In genomic region chr1:119358096-119358495, GRCm38 (mm10) we compare ENCODE assay signal across 21 mouse cellular contexts.
DNase-seq lines count a peak whose midpoint lies in the region; ATAC-seq and TF ChIP-seq lines count a peak whose summit lies in the region.
"Had no signal": no experiment of that assay in that cellular context is flagged by ENCODE, and none has a peak within 500 bp of the region (broad histone marks: within the 10 kb centered on the region; RNA-seq: fewer than 3 reads in every experiment).

No protein-coding gene starts in this region.

- intact Hi-C loops in heart, postnatal 10 days (cut with DNase I): no loop called here

- H3K9me3 ChIP-seq in heart, embryonic 10.5 days: 0 out of 2 replicates have a peak, but pooled peaks cover 6% of the 10 kb centered on the region
- peaks cover 11% of the 10 kb centered on the region for H3K9me3 ChIP-seq in heart, embryonic 12.5 days (replicated peaks)
- no peaks in the 10 kb centered on the region for H3K9me3 ChIP-seq in midbrain, embryonic 11.5 days (ENCODE audit: control insufficient read depth, low read length)
- H3K9me3 ChIP-seq in midbrain, postnatal 0 days (ENCODE audit: low read length): peaks cover 5% of the 10 kb centered on the region; the same call in 1 of the 2 replicates

- no peak overlapping the region for H3K4me2 ChIP-seq in heart, embryonic 12.5 days
- no peak overlapping the region for H3K4me2 ChIP-seq in midbrain, embryonic 11.5 days
- no peak overlapping the region for H3K4me2 ChIP-seq in midbrain, postnatal 0 days (ENCODE audit: low read depth, low read length, poor library complexity, severe bottlenecking)

- WGBS in heart, embryonic 10.5 days: 71% methylated on average over 1 of the region's 1 CpGs
- 81% methylated on average over 1 of the region's 1 CpGs for WGBS in heart, embryonic 12.5 days
- 80% methylated on average over 1 of the region's 1 CpGs for WGBS in midbrain, embryonic 11.5 days
- WGBS in midbrain, postnatal 0 days: 79% methylated on average over 1 of the region's 1 CpGs

- TF ChIP-seq CTCF in midbrain, postnatal 0 days (IDR thresholded peaks at IDR 0.05): no peak

- no peaks in the 10 kb centered on the region for H3K4me1 ChIP-seq in heart, embryonic 10.5 days
- no peaks in the 10 kb centered on the region for H3K4me1 ChIP-seq in heart, embryonic 12.5 days (replicated peaks)
- no peaks in the 10 kb centered on the region for H3K4me1 ChIP-seq in midbrain, embryonic 11.5 days (ENCODE audit: control insufficient read depth, insufficient read depth, low read length)
- H3K4me1 ChIP-seq in midbrain, postnatal 0 days (ENCODE audit: insufficient read depth, low read length): no peaks in the 10 kb centered on the region

- no peak overlapping the region for H3K9ac ChIP-seq in heart, embryonic 12.5 days
- no peak overlapping the region for H3K9ac ChIP-seq in midbrain, embryonic 11.5 days (ENCODE audit: low read length)
- no peak overlapping the region for H3K9ac ChIP-seq in midbrain, postnatal 0 days (replicated peaks; ENCODE audit: low read length, poor library complexity, severe bottlenecking)

- no peak overlapping the region for H3K4me3 ChIP-seq in heart, embryonic 10.5 days
- H3K4me3 ChIP-seq in heart, embryonic 12.5 days: no peak overlapping the region
- H3K4me3 ChIP-seq in midbrain, embryonic 11.5 days (ENCODE audit: low read depth, low read length): no peak overlapping the region
- no peak overlapping the region for H3K4me3 ChIP-seq in midbrain, postnatal 0 days (ENCODE audit: low read depth, low read length)

- peak; percentile 69 for DNase-seq in heart, adult 11 months
- DNase-seq in heart, postnatal 10 days: no peak
- peak; percentile 33 for DNase-seq in heart, embryonic 10.5 days (ENCODE audit: low spot score)
- peak; percentile 54 for DNase-seq in midbrain, embryonic 11.5 days (ENCODE audit: low spot score, missing footprints)
- DNase-seq in midbrain, postnatal 0 days (ENCODE audit: low spot score): no peak
- DNase-seq: adrenal gland, adult 2 months; adrenal gland, adult 8-10 months; adrenal gland, postnatal 10 days; adrenal gland, postnatal 14 days; adrenal gland, postnatal 25 days; adrenal gland, postnatal 36 days; B cell, adult 2 months; cerebellum, adult 11 months; cerebellum, adult 11-12 months; cerebellum, adult 18-20 months had no signal

- no peak for ATAC-seq in heart, embryonic 12.5 days (ENCODE audit: insufficient number of reproducible peaks, low FRiP score)
- ATAC-seq in midbrain, embryonic 11.5 days (ENCODE audit: low FRiP score): no peak
- no peak for ATAC-seq in midbrain, postnatal 0 days (ENCODE audit: low FRiP score)
- ATAC-seq: activated CD4-positive, CD25-positive, alpha-beta regulatory T cell, adult 4 months; CD4-positive, CD25-positive, alpha-beta regulatory T cell, adult 4 months; Patski had no signal

- no peak overlapping the region for H3K27ac ChIP-seq in heart, embryonic 10.5 days
- H3K27ac ChIP-seq in heart, embryonic 12.5 days (ENCODE audit: poor library complexity, severe bottlenecking): no peak overlapping the region
- H3K27ac ChIP-seq in midbrain, embryonic 11.5 days (ENCODE audit: low read depth, low read length): no peak overlapping the region
- H3K27ac ChIP-seq in midbrain, postnatal 0 days (ENCODE audit: low read depth, low read length): no peak overlapping the region

- H3K27me3 ChIP-seq in heart, embryonic 10.5 days (ENCODE audit: insufficient read depth, poor library complexity, severe bottlenecking): no peaks in the 10 kb centered on the region
- H3K27me3 ChIP-seq in heart, embryonic 12.5 days (replicated peaks): no peaks in the 10 kb centered on the region
- H3K27me3 ChIP-seq in midbrain, embryonic 11.5 days (ENCODE audit: control insufficient read depth, insufficient read depth, low read length): no peaks in the 10 kb centered on the region
- H3K27me3 ChIP-seq in midbrain, postnatal 0 days (ENCODE audit: insufficient read depth, low read length): no peaks in the 10 kb centered on the region
- H3K27me3 ChIP-seq: CH12.LX, Patski had no signal

- no peaks in the 10 kb centered on the region for H3K36me3 ChIP-seq in heart, embryonic 10.5 days
- no peaks in the 10 kb centered on the region for H3K36me3 ChIP-seq in heart, embryonic 12.5 days
- H3K36me3 ChIP-seq in midbrain, embryonic 11.5 days (ENCODE audit: control insufficient read depth, insufficient read depth, low read length): no peaks in the 10 kb centered on the region
- H3K36me3 ChIP-seq in midbrain, postnatal 0 days (ENCODE audit: insufficient read depth, low read length): no peaks in the 10 kb centered on the region
- H3K36me3 ChIP-seq: G1E had no signal

Comparison
In these comparisons a context has a peak if more than half of its experiments do, and no peak if none do; other contexts are left out.
1. DNase-seq: peak in heart, adult 11 months (single experiment), heart, embryonic 10.5 days (single experiment) and midbrain, embryonic 11.5 days (single experiment); none in heart, postnatal 10 days (0 of 2) and midbrain, postnatal 0 days (single experiment).